Mouse (Mus musculus): ENCODE results near the gene Smarcc2. TPM values are rescaled to one million over a fixed set of nuclear protein-coding genes. Genes with fewer than 3 reads are reported as not detected.

Gene Smarcc2
- polyA plus RNA-seq, 1 experiment, result 117 TPM

DNA sequence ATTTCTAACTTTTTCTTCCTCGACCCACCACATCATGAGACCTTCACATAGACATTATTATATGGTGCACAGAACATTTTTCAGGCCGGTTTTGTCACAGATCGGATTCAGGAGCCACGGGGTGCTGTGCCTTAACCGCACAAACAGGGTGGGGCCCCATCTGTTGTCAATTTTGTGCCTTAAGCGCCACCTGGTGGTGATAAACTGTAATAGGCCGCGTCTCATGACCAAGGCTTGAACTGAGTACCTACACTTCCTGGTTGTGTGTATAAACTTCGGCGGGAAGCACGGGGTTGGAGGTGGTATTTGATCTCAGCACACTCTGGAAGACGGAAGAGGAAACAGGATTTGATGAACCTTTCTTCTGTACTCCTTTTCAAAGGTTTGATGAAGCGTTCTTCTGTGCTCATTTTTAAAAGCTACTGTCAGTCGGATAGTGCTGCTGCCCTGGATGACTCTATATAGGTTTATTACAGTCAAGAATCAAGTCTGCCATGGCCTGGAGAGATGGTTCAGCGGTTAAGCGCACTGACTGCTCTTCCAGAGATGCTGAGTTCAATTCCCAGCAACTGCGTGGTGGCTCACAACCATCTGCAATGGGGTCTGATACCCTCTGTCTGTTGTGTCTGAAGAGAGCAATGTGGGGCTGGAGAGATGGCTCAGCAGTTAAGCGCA is 77.4 kb downstream of the Smarcc2 start:
- TF ChIP-seq CTCF (IDR thresholded peaks at IDR 0.05; ENCODE audit: borderline replicate concordance, insufficient read depth, low read length) (peak; percentile 49; the same call in 1 of the 2 replicates), POLR2A (IDR thresholded peaks at IDR 0.05; ENCODE audit: low read depth, low read length) (peak; percentile 25; the same call in 1 of the 2 replicates)
- no peaks in the 10 kb centered on the region for H3K4me1 ChIP-seq (ENCODE audit: control insufficient read depth, insufficient read depth, low read length)
- peak overlapping the region; percentile 29 for H3K27ac ChIP-seq (ENCODE audit: insufficient read depth, low read length)
- no peak overlapping the region; the same call in 1 of the 2 replicates for H3K4me3 ChIP-seq (ENCODE audit: insufficient read depth, low read length)

DNA sequence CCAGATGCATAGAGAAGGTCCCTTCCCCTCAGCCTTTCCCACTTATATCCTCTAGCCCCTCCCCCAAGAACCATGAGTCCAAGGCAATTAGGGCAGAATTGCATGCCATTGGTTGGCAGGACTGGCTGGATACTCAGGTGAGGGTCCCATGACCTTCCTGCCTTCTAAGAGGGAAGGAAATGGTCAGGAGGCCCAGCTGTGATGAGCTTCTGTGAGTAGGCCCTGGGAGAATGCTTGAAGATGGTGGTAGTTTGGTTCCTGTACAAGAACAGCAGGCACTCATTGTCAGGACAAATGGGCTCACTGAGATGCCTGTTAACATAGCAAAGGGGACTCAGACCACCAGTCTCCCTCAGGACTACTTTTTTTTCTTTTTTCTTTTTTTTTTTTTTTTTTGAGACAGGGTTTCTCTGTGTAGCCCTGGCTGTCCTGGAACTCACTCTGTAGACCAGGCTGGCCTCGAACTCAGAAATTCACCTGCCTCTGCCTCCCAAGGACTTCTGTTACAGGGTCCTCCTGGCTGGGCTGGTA is 79.4 kb downstream of the Smarcc2 start:
- Histone ChIP-seq H3K4me3 (ENCODE audit: insufficient read depth, low read length) (no peak overlapping the region), H3K27ac (ENCODE audit: insufficient read depth, low read length) (no peak overlapping the region), H3K4me1 (ENCODE audit: control insufficient read depth, insufficient read depth, low read length) (no peaks in the 10 kb centered on the region)
- TF ChIP-seq CTCF (IDR thresholded peaks at IDR 0.05; ENCODE audit: borderline replicate concordance, insufficient read depth, low read length) (no peak), POLR2A (IDR thresholded peaks at IDR 0.05; ENCODE audit: low read depth, low read length) (no peak)

Other genes starting within 250 kb of the Smarcc2 start
- 14.5 and 17.6 TPM in 2 replicates for gene Spryd4, start 247.4 kb upstream of the Smarcc2 start, polyA plus RNA-seq (2011; ENCODE audit: insufficient read length, low read depth, missing spikeins)
- gene Mip, start 233.4 kb upstream of the Smarcc2 start, polyA plus RNA-seq (2011; ENCODE audit: insufficient read length, low read depth, missing spikeins), result not detected in 2 replicates
- gene Timeless, start 227.2 kb upstream of the Smarcc2 start, polyA plus RNA-seq (2011; ENCODE audit: insufficient read length, low read depth, missing spikeins), result 9.7 and 18.9 TPM in 2 replicates
- 0.30 TPM in 1 of 2 replicates, not detected in the other for gene Apon, start 205.2 kb upstream of the Smarcc2 start, polyA plus RNA-seq (2011; ENCODE audit: insufficient read length, low read depth, missing spikeins)
- not detected in 2 replicates for gene Apof, start 190.6 kb upstream of the Smarcc2 start, polyA plus RNA-seq (2011; ENCODE audit: insufficient read length, low read depth, missing spikeins)
- gene Stat2, start 188.7 kb upstream of the Smarcc2 start, polyA plus RNA-seq (2011; ENCODE audit: insufficient read length, low read depth, missing spikeins), result 34.5 and 35.0 TPM in 2 replicates
- gene Il23a, start 160.5 kb upstream of the Smarcc2 start, polyA plus RNA-seq (2011; ENCODE audit: insufficient read length, low read depth, missing spikeins), result 0.42 TPM in 1 of 2 replicates, not detected in the other
- 10.2 and 14.2 TPM in 2 replicates for gene Pan2, start 155.9 kb upstream of the Smarcc2 start, polyA plus RNA-seq (2011; ENCODE audit: insufficient read length, low read depth, missing spikeins)
- 121 and 145 TPM in 2 replicates for gene Cnpy2, start 136.8 kb upstream of the Smarcc2 start, polyA plus RNA-seq (2011; ENCODE audit: insufficient read length, low read depth, missing spikeins)
- 204 and 207 TPM in 2 replicates for gene Cs, start 121.5 kb upstream of the Smarcc2 start, polyA plus RNA-seq (2011; ENCODE audit: insufficient read length, low read depth, missing spikeins)
- 20.5 and 24.6 TPM in 2 replicates for gene Coq10a, start 90.3 kb upstream of the Smarcc2 start, polyA plus RNA-seq (2011; ENCODE audit: insufficient read length, low read depth, missing spikeins)
- gene Ankrd52, start 82.1 kb upstream of the Smarcc2 start, polyA plus RNA-seq (2011; ENCODE audit: insufficient read length, low read depth, missing spikeins), result 59.1 and 63.1 TPM in 2 replicates
- gene Slc39a5, start 58.0 kb upstream of the Smarcc2 start, polyA plus RNA-seq (2011; ENCODE audit: insufficient read length, low read depth, missing spikeins), result not detected in 2 replicates
- 42.0 and 44.9 TPM in 2 replicates for gene Nabp2, start 47.8 kb upstream of the Smarcc2 start, polyA plus RNA-seq (2011; ENCODE audit: insufficient read length, low read depth, missing spikeins)
- gene Rnf41, start 47.6 kb upstream of the Smarcc2 start, polyA plus RNA-seq (2011; ENCODE audit: insufficient read length, low read depth, missing spikeins), result 42.1 and 45.6 TPM in 2 replicates
- gene Myl6, start 34.9 kb downstream of the Smarcc2 start, polyA plus RNA-seq (2011; ENCODE audit: insufficient read length, low read depth, missing spikeins), result 2,243 and 2,568 TPM in 2 replicates
- 9.4 and 10.6 TPM in 2 replicates for gene Myl6b, start 39.4 kb downstream of the Smarcc2 start, polyA plus RNA-seq (2011; ENCODE audit: insufficient read length, low read depth, missing spikeins)
- gene Esyt1, start 66.6 kb downstream of the Smarcc2 start, polyA plus RNA-seq (2011; ENCODE audit: insufficient read length, low read depth, missing spikeins), result 75.2 and 83.3 TPM in 2 replicates
- 4.7 and 6.0 TPM in 2 replicates for gene Zc3h10, start 88.5 kb downstream of the Smarcc2 start, polyA plus RNA-seq (2011; ENCODE audit: insufficient read length, low read depth, missing spikeins)
- gene Rpl41, start 90.1 kb downstream of the Smarcc2 start, polyA plus RNA-seq (2011; ENCODE audit: insufficient read length, low read depth, missing spikeins), result 2,862 and 3,188 TPM in 2 replicates
- 146 and 152 TPM in 2 replicates for gene Pa2g4, start 106.7 kb downstream of the Smarcc2 start, polyA plus RNA-seq (2011; ENCODE audit: insufficient read length, low read depth, missing spikeins)
- gene Erbb3, start 130.4 kb downstream of the Smarcc2 start, polyA plus RNA-seq (2011; ENCODE audit: insufficient read length, low read depth, missing spikeins), result 0.13 and 0.70 TPM in 2 replicates
- 1,073 and 1,205 TPM in 2 replicates for gene Rps26, start 167.5 kb downstream of the Smarcc2 start, polyA plus RNA-seq (2011; ENCODE audit: insufficient read length, low read depth, missing spikeins)
- gene Ikzf4, start 186.7 kb downstream of the Smarcc2 start, polyA plus RNA-seq (2011; ENCODE audit: insufficient read length, low read depth, missing spikeins), result 2.3 and 4.8 TPM in 2 replicates
- gene Suox, start 214.8 kb downstream of the Smarcc2 start, polyA plus RNA-seq (2011; ENCODE audit: insufficient read length, low read depth, missing spikeins), result 14.3 and 15.7 TPM in 2 replicates
- gene Rab5b, start 237.0 kb downstream of the Smarcc2 start, polyA plus RNA-seq (2011; ENCODE audit: insufficient read length, low read depth, missing spikeins), result 88.8 and 96.7 TPM in 2 replicates
- gene Pmel, start 244.9 kb downstream of the Smarcc2 start, polyA plus RNA-seq (2011; ENCODE audit: insufficient read length, low read depth, missing spikeins), result 0.68 and 0.87 TPM in 2 replicates
- 49.3 and 66.6 TPM in 2 replicates for gene Cdk2, start 245.8 kb downstream of the Smarcc2 start, polyA plus RNA-seq (2011; ENCODE audit: insufficient read length, low read depth, missing spikeins)